Mouse (Mus musculus) embryonic facial prominence, embryonic 15.5 days (tissue): ENCODE measurements at regions not wholly inside any gene's neighbourhood (a gene's known extent, or its start where the extent isn't known, plus 50 kb on each side); places are given as distances from the start of the nearest gene placed in this dataset.

Source experiments
- ATAC-seq: fragments of 200-750 bp; cut with Nextera tagmentation; 2 replicates; pipeline ENCODE4 v1.8.0; 2017; ENCODE audit warnings: low read depth, moderate TSS enrichment; ENCODE audit not compliant: insufficient number of reproducible peaks, low FRiP score, low TSS enrichment
- H3K27ac ChIP-seq: fragments of 300-500 bp; sonication (generic); replicated peaks from 2 replicates; pipeline ENCODE4 v1.5.1; 2015; ENCODE audit warnings: mild to moderate bottlenecking, inconsistent platforms
- H3K27me3 ChIP-seq: fragments of 300-500 bp; sonication (generic); 2 replicates; pipeline ENCODE4 v1.6.1; 2015; ENCODE audit warnings: inconsistent platforms
- H3K36me3 ChIP-seq: fragments of 300-500 bp; sonication (generic); 2 replicates; pipeline ENCODE4 v1.6.1; 2015; ENCODE audit warnings: mild to moderate bottlenecking, inconsistent platforms
- H3K4me1 ChIP-seq: fragments of 300-500 bp; sonication (generic); 2 replicates; pipeline ENCODE4 v1.6.1; 2015; ENCODE audit warnings: inconsistent platforms
- H3K4me2 ChIP-seq: fragments of 300-500 bp; sonication (generic); replicated peaks from 2 replicates; pipeline ENCODE4 v1.6.1; 2015; ENCODE audit warnings: mild to moderate bottlenecking, inconsistent platforms
- H3K4me3 ChIP-seq: fragments of 300-500 bp; sonication (generic); replicated peaks from 2 replicates; pipeline ENCODE4 v1.5.1; 2015; ENCODE audit warnings: mild to moderate bottlenecking, inconsistent platforms
- H3K9ac ChIP-seq: fragments of 300-500 bp; sonication (generic); 2 replicates; pipeline ENCODE4 v1.6.1; 2015; ENCODE audit warnings: inconsistent platforms
- H3K9me3 ChIP-seq: fragments of 300-500 bp; sonication (generic); replicated peaks from 2 replicates; pipeline ENCODE4 v1.6.1; 2016; ENCODE audit warnings: inconsistent platforms
- WGBS: fragments of 180-500 bp; shearing (Covaris S2); methylation state at CpG from one replicate; pipeline ENCODE4 v1.1.7; 2015; 5-methylcytosine and 5-hydroxymethylcytosine counted together

DNA sequence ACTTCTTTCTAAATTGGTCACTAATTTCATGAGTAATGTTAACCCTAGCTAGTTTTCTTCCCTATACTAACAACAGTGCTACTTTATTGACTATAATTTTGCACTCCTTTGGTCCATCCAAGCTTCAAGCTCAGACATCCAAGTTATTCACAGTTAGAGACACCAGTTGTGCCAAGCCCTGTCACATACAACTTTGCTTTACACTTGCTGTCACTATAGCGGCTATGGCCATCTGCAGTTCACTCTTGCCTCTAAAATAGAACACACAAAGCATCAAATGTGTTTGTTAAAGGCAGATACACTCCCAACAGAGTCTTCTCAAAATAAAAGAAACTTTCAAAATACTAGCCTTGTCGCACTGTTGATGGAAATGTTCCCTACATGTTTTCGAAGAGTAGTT, 236.0 kb upstream of the Cblb start:
- Histone ChIP-seq H3K4me3 (no peak overlapping the region), H3K4me1 (no peaks in the 10 kb centered on the region), H3K4me2 (no peak overlapping the region), H3K9ac (no peak overlapping the region), H3K27me3 (no peaks in the 10 kb centered on the region), H3K36me3 (no peaks in the 10 kb centered on the region), H3K27ac (no peak overlapping the region), H3K9me3 (no peaks in the 10 kb centered on the region)
- WGBS, result 91% methylated on average over 3 of the region's 3 CpGs
- no peak for ATAC-seq

DNA sequence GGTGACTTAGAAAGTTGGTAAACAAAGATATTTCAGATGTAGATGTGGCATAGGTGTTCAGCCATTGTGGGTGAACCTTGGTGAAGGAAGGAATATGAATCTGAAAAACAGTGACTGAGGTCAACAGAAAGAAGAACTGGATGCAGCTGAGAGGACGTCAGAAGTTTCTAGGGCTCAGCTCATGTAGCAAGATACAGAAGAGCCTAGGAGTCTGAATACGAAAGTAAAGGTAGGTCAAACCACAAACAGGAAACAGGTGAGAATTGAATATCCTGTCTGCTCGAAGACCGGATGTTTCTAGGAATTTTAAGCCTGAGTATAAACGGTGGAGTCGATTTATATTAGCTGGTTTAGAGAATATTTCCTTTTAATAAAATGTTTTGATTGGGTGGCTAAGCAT, 223.7 kb upstream of the Cblb start:
- no peak overlapping the region for H3K4me2 ChIP-seq
- no peaks in the 10 kb centered on the region for H3K27me3 ChIP-seq
- ATAC-seq, result no peak
- H3K36me3 ChIP-seq, result no peaks in the 10 kb centered on the region
- no peak overlapping the region for H3K27ac ChIP-seq
- 77% methylated on average over 6 of the region's 6 CpGs for WGBS
- H3K9me3 ChIP-seq, result no peaks in the 10 kb centered on the region
- H3K4me3 ChIP-seq, result no peak overlapping the region
- H3K9ac ChIP-seq, result no peak overlapping the region
- no peaks in the 10 kb centered on the region for H3K4me1 ChIP-seq

DNA sequence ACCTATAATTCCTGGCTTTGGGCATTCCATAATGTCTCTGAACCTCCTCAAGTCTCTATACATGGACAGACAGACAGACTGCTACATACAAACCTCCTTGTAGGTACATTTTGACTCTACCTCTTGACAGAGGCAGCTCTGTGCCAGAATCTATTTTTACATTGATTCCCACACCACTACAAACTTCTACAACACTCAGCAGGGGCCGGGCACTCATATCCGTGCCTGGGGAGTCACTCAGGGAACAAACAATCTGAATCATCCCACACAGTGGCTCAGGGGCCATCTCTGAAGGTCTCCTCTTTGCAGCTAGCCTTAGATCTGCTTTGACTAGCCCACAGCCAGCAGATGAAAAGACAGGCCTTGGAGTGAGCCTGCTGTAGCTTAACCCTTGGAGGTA, 221.9 kb upstream of the Cblb start:
- H3K4me2 ChIP-seq, result no peak overlapping the region
- ATAC-seq, result no peak
- WGBS, result 75% methylated on average over 2 of the region's 2 CpGs

DNA sequence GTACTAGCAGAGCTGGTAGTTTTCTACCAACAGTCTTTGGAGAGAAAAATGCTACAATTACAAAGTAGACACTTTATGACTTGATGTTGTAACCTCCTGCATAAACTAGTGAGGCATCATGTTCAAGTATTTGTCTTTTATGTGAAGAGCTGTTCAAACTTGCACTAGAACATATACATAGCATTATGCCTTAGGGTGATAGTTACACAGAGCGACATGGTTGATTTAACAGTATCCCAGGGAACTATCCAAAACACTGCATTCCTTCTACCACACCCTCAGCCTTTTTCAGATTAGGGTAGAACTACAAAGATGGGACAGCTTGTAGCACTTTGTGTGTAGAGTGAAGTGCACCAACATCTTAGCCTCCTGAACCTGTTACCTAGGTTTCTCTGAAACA, 220.0 kb upstream of the Cblb start:
- H3K36me3 ChIP-seq, result no peaks in the 10 kb centered on the region
- no peak overlapping the region for H3K9ac ChIP-seq
- H3K4me2 ChIP-seq, result no peak overlapping the region
- H3K4me3 ChIP-seq, result no peak overlapping the region
- H3K27ac ChIP-seq, result no peak overlapping the region
- H3K4me1 ChIP-seq, result no peaks in the 10 kb centered on the region
- H3K27me3 ChIP-seq, result no peaks in the 10 kb centered on the region
- no peaks in the 10 kb centered on the region for H3K9me3 ChIP-seq
- no peak for ATAC-seq
- WGBS, result 50% methylated on average over 1 of the region's 1 CpGs

More for the DNA sequence above, 221.9 kb upstream of the Cblb start:
- Histone ChIP-seq H3K4me1 (no peaks in the 10 kb centered on the region), H3K9ac (no peak overlapping the region), H3K4me3 (no peak overlapping the region), H3K9me3 (no peaks in the 10 kb centered on the region), H3K36me3 (no peaks in the 10 kb centered on the region), H3K27ac (no peak overlapping the region), H3K27me3 (no peaks in the 10 kb centered on the region)

DNA sequence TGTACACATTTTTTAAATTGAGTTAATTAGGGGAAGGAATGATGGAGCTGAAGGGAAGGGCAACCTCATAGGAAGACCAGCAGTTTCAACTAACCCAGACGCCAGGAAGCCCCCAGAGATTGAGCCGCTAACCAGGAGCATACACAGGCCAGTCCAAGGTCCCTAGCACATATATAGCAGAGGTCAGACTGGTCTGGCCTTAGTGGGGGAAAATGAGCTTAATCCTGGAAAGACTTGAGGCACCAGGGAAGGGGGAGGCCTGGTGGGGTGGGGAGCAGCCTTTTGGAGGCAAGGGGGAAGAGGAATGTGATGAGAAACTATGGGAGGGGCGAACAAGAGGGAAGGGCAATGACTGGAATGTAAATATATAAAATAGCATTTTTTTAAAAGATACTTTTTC, 188.3 kb upstream of the Cblb start:
- no peaks in the 10 kb centered on the region for H3K36me3 ChIP-seq
- H3K4me3 ChIP-seq, result no peak overlapping the region
- WGBS, result 48% methylated on average over 3 of the region's 3 CpGs
- no peak overlapping the region for H3K27ac ChIP-seq
- no peak for ATAC-seq
- H3K9me3 ChIP-seq, result no peaks in the 10 kb centered on the region
- no peak overlapping the region for H3K4me2 ChIP-seq
- no peak overlapping the region for H3K9ac ChIP-seq
- no peaks in the 10 kb centered on the region for H3K4me1 ChIP-seq
- no peaks in the 10 kb centered on the region for H3K27me3 ChIP-seq

DNA sequence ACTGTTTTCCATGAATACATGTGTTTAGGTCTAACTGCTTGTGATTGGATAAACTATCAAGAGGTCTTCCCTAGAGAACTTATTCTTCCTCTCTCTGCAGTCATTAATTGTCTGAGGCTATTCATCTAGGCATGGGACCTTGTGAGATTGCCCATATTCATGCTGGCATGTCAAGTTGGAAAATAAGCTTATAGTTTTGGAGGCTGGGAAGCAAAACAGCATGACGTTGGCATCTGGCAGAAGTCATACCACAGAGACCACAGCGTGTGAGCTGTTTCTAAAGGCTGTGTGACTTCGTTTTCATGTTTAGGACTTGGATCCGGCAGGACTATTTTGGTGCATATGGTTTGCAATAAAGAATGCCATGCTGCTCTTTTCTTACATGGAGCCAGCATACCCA, 185.5 kb upstream of the Cblb start:
- Histone ChIP-seq H3K4me1 (no peaks in the 10 kb centered on the region), H3K9me3 (no peaks in the 10 kb centered on the region), H3K9ac (no peak overlapping the region), H3K4me2 (no peak overlapping the region), H3K4me3 (no peak overlapping the region), H3K36me3 (no peaks in the 10 kb centered on the region), H3K27me3 (no peaks in the 10 kb centered on the region), H3K27ac (no peak overlapping the region)
- WGBS, result 61% methylated on average over 4 of the region's 4 CpGs
- no peak for ATAC-seq

DNA sequence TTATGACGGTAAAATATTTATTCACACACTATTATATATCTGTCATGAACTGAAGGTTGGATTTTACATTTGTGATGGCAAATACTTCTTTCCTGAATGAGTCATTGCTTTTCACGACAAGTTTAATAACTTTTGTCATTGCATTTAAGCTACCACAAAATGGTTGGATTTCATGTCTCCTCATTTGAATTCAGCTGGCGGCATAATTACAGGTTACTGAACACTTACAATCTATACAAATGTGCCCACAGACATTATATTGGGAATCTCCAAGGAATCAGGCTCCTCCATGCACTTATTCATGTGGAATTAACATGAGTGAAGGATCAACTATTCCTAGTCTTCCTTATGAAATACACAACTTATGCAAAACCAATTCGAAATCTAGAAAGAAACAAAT, 150.3 kb upstream of the Cblb start:
- no peak overlapping the region for H3K27ac ChIP-seq
- no peaks in the 10 kb centered on the region for H3K36me3 ChIP-seq
- H3K9me3 ChIP-seq, result no peaks in the 10 kb centered on the region
- no peak overlapping the region for H3K9ac ChIP-seq
- H3K4me3 ChIP-seq, result no peak overlapping the region
- H3K4me1 ChIP-seq, result no peaks in the 10 kb centered on the region
- ATAC-seq, result no peak
- WGBS, result 70% methylated on average over 4 of the region's 4 CpGs
- no peak overlapping the region for H3K4me2 ChIP-seq
- H3K27me3 ChIP-seq, result no peaks in the 10 kb centered on the region

DNA sequence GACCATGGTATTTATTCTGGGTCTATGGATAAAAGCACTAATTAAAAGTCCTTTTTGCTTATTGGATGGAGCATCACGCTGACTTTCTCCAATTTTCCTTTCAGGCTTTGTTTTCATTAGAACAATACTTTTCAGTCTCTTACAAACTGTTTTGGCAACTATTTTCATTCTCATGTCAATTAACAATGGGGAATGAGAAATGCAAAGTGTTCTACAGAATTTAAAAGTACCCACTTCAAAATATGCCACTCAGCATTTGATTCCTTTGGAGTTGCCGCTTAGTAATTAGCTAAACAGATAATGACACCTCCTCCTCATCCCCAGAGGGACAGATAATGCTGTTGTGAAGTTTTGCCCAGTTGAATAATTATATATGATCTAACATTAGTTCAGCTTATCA, 149.9 kb upstream of the Cblb start:
- no peaks in the 10 kb centered on the region for H3K9me3 ChIP-seq
- no peak for ATAC-seq
- WGBS, result 73% methylated on average over 2 of the region's 2 CpGs
- no peaks in the 10 kb centered on the region for H3K27me3 ChIP-seq
- no peak overlapping the region for H3K9ac ChIP-seq
- H3K36me3 ChIP-seq, result no peaks in the 10 kb centered on the region
- H3K4me3 ChIP-seq, result no peak overlapping the region
- H3K27ac ChIP-seq, result no peak overlapping the region
- no peaks in the 10 kb centered on the region for H3K4me1 ChIP-seq
- no peak overlapping the region for H3K4me2 ChIP-seq

DNA sequence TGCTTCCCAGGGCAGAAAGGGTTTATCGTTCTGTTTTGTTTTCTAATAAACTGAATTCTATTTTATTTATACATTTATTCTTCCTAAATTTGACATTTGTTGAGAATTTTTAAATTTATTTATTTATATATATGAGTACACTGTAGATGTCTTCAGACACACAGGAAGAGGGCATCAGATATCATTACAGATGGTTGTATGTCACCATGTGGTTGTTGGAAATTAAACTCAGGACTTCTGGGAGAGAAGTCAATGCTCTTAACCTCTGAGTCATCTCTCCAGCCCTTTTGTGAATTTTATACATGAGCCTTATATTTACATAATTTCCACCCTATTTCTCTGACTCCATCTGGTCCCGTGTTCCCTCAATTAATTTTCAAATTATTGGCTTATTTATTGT, 147.2 kb upstream of the Cblb start:
- H3K4me3 ChIP-seq, result no peak overlapping the region
- no peaks in the 10 kb centered on the region for H3K9me3 ChIP-seq
- no peak overlapping the region for H3K27ac ChIP-seq
- no peaks in the 10 kb centered on the region for H3K4me1 ChIP-seq
- H3K27me3 ChIP-seq, result no peaks in the 10 kb centered on the region
- 84% methylated on average over 2 of the region's 2 CpGs for WGBS
- no peak overlapping the region for H3K9ac ChIP-seq
- no peak overlapping the region for H3K4me2 ChIP-seq
- H3K36me3 ChIP-seq, result no peaks in the 10 kb centered on the region
- ATAC-seq, result no peak

DNA sequence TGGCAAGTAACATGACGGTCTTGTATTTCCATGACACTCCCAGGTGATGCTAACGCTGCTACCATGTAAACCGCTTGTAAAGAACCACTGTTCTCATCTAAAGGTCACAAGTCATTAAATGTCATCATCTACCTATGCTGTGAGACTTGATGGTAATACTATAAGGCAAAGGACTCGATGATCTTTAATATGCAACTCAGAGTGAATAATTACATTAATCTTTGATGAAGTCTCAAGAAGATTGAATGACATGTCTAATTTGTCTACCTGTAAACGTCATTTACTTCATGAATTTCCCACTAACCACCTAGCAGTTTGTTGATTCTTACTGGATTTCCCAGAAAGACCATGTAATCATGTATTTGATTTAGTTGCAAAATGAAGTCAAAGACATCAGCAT, 143.5 kb upstream of the Cblb start:
- H3K27ac ChIP-seq, result no peak overlapping the region
- H3K27me3 ChIP-seq, result no peaks in the 10 kb centered on the region
- H3K4me1 ChIP-seq, result no peaks in the 10 kb centered on the region
- no peak overlapping the region for H3K9ac ChIP-seq
- ATAC-seq, result no peak
- no peaks in the 10 kb centered on the region for H3K9me3 ChIP-seq
- H3K4me2 ChIP-seq, result no peak overlapping the region
- WGBS, result 85% methylated on average over 5 of the region's 5 CpGs
- H3K4me3 ChIP-seq, result no peak overlapping the region
- H3K36me3 ChIP-seq, result no peaks in the 10 kb centered on the region

DNA sequence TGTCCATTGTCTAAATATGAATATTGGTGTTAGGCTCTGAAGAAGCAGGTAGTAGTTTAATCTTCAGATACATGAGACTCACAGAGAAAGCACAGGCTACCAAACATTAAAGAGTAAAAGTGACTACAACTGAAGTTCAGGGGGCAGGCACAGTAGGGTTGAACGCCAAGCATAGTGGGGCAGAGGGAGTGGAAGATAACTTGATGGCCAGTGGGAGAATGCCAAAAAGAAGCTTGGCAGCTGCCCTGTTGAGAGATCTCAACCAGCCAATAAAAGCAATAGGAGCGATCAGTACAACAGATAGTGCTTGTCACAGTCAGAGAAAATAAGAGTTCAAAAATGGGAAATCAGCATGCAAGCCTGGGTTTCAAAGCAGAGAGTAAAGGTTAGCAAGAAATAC, 125.4 kb upstream of the Cblb start:
- H3K27ac ChIP-seq, result no peak overlapping the region
- no peak overlapping the region for H3K9ac ChIP-seq
- H3K4me3 ChIP-seq, result no peak overlapping the region
- H3K9me3 ChIP-seq, result no peaks in the 10 kb centered on the region
- WGBS, result 92% methylated on average over 2 of the region's 2 CpGs
- H3K27me3 ChIP-seq, result no peaks in the 10 kb centered on the region
- no peaks in the 10 kb centered on the region for H3K36me3 ChIP-seq
- ATAC-seq, result no peak
- no peak overlapping the region for H3K4me2 ChIP-seq
- no peaks in the 10 kb centered on the region for H3K4me1 ChIP-seq

DNA sequence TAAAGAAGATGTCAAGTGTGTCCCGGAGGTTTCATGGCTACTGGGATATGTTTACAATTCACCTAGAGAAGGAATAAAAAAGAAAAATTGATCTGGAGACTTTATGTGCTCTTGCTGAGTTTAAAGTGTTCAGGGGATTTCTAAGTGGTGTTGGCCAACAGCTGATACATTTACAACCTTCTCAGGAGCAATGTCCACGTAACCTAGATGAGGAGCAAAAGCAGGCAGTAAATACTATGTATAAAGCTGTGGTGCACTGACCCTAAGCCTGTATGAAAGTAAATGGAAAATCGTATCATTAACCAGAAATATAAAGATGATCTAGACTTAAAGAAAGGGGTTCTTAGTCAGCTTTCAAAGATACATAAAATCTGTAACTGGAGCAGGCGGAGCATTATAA, 124.3 kb upstream of the Cblb start:
- no peaks in the 10 kb centered on the region for H3K27me3 ChIP-seq
- H3K4me3 ChIP-seq, result no peak overlapping the region
- H3K4me2 ChIP-seq, result no peak overlapping the region
- H3K9ac ChIP-seq, result no peak overlapping the region
- no peak for ATAC-seq
- no peak overlapping the region for H3K27ac ChIP-seq
- 84% methylated on average over 4 of the region's 4 CpGs for WGBS
- H3K4me1 ChIP-seq, result no peaks in the 10 kb centered on the region
- H3K36me3 ChIP-seq, result no peaks in the 10 kb centered on the region
- no peaks in the 10 kb centered on the region for H3K9me3 ChIP-seq

DNA sequence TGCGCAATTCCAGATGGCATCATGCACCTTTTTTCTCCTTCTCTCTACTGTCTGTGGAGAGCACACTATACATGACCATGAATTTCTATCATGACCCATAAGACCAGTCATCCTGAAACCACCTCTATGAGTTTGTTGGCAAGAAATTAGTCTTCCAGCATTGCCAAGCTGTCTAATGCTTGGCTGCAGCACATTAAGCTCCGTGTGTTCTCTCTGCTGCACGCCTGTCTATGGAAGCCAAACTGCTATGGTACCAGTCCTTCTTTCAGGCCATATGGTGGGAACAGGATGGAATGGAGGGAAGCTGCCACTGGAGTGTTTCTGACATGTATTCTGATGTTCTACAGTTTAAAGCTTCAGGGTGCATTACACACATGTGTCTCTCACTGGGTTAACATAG, 121.0 kb upstream of the Cblb start:
- no peak overlapping the region for H3K27ac ChIP-seq
- H3K9ac ChIP-seq, result no peak overlapping the region
- no peaks in the 10 kb centered on the region for H3K27me3 ChIP-seq
- H3K4me2 ChIP-seq, result no peak overlapping the region
- no peaks in the 10 kb centered on the region for H3K4me1 ChIP-seq
- no peak for ATAC-seq
- no peaks in the 10 kb centered on the region for H3K9me3 ChIP-seq
- no peak overlapping the region for H3K4me3 ChIP-seq
- no peaks in the 10 kb centered on the region for H3K36me3 ChIP-seq
- WGBS, result 86% methylated on average over 3 of the region's 3 CpGs
